Mouse (Mus musculus) left cerebral cortex, postnatal 10 days (tissue): ENCODE measurements at regions not wholly inside any gene's neighbourhood (a gene's known extent, or its start where the extent isn't known, plus 50 kb on each side); places are given as distances from the start of the nearest gene placed in this dataset.
A peak's percentile ranks its signal among the peaks of the same experiment; 100 is the strongest.

ENCODE experiments used
- DNase-seq, 2 experiments: peaks; one replicate each; pipeline ENCODE4 v3.0.0; 2021 to 2022; ENCODE audit warnings: low spot score in 2 of 2, mixed read lengths in 1 of 2; ENCODE audit errors: extremely low spot score in 1 of 2
- intact Hi-C: fragments of 180-260 bp; cut with DNase I; formaldehyde crosslinking; loops from one replicate; pipeline ENCODE4 v1.15.1; 2025

GRCm38 (mm10) chr13:32550113-32550512, 211.6 kb upstream of the Gmds start:
- no peak for DNase-seq
- intact Hi-C loops = no loop called here

- intact Hi-C loops = no loop called here
- DNase-seq = no peak
These were observed 208.6 kb upstream of the Gmds start for GRCm38 (mm10) chr13:32547126-32547525.

GRCm38 (mm10) chr13:32544986-32545740, 206.6 kb upstream of the Gmds start:
- intact Hi-C loops = no loop called here
- no peak for DNase-seq

GRCm38 (mm10) chr13:32541611-32542010, 203.1 kb upstream of the Gmds start:
- no peak for DNase-seq

GRCm38 (mm10) chr13:32536241-32536640, 197.7 kb upstream of the Gmds start:
- no peak for DNase-seq
- intact Hi-C loops = no loop called here

More at GRCm38 (mm10) chr13:32541611-32542010, 203.1 kb upstream of the Gmds start:
- intact Hi-C loops = no loop called here

- no peak for DNase-seq
- intact Hi-C loops = no loop called here
These were observed 197.1 kb upstream of the Gmds start for GRCm38 (mm10) chr13:32535602-32536001.

- intact Hi-C loops = no loop called here
- DNase-seq = no peak
These were observed 192.5 kb upstream of the Gmds start for GRCm38 (mm10) chr13:32530926-32531512.

- DNase-seq = peak in 1 of 2 experiments; percentile 61
- intact Hi-C loops = no loop called here
These were observed 180.2 kb upstream of the Gmds start for GRCm38 (mm10) chr13:32518611-32519344.

- intact Hi-C loops = no loop called here
- no peak for DNase-seq
These were observed 179.0 kb upstream of the Gmds start for GRCm38 (mm10) chr13:32517514-32517913.

- no peak for DNase-seq
- intact Hi-C loops = no loop called here
These were observed 170.9 kb upstream of the Gmds start for GRCm38 (mm10) chr13:32509231-32510023.

- no peak for DNase-seq
- intact Hi-C loops = no loop called here
These were observed 169.9 kb upstream of the Gmds start for GRCm38 (mm10) chr13:32508447-32508846.

- intact Hi-C loops = no loop called here
- DNase-seq = no peak
These were observed 169.3 kb upstream of the Gmds start for GRCm38 (mm10) chr13:32507825-32508224.

- intact Hi-C loops = loop anchor here (10.0 kb wide), 2 partner anchors 183 to 187 kb away; no protein-coding TSS in a partner anchor
These were observed 159.8 kb upstream of the Gmds start for GRCm38 (mm10) chr13:32498205-32498790.

GRCm38 (mm10) chr13:32496263-32496662, 157.7 kb upstream of the Gmds start:
- intact Hi-C loops = loop anchor here (10.0 kb wide), 2 partner anchors 181 to 189 kb away; no protein-coding TSS in a partner anchor

More at GRCm38 (mm10) chr13:32498205-32498790, 159.8 kb upstream of the Gmds start:
- no peak for DNase-seq

GRCm38 (mm10) chr13:32495063-32495462, 156.5 kb upstream of the Gmds start:
- intact Hi-C loops = loop anchor here (10.0 kb wide), 2 partner anchors 180 to 190 kb away; no protein-coding TSS in a partner anchor
- peak in 1 of 2 experiments; percentile 50 for DNase-seq

More at GRCm38 (mm10) chr13:32496263-32496662, 157.7 kb upstream of the Gmds start:
- DNase-seq = no peak

- DNase-seq = no peak
- intact Hi-C loops = loop anchor here (5.0 to 10.0 kb wide), 3 partner anchors 179 to 692 kb away; no protein-coding TSS in a partner anchor
These were observed 155.3 kb upstream of the Gmds start for GRCm38 (mm10) chr13:32493806-32494205.

GRCm38 (mm10) chr13:32493309-32493708, 154.8 kb upstream of the Gmds start:
- DNase-seq = peak; percentile 45 to 75
- intact Hi-C loops = loop anchor here (5.0 to 10.0 kb wide), 3 partner anchors 179 to 691 kb away; no protein-coding TSS in a partner anchor

GRCm38 (mm10) chr13:32492566-32492965, 154.0 kb upstream of the Gmds start:
- DNase-seq = peak in 1 of 2 experiments; percentile 9
- intact Hi-C loops = loop anchor here (5.0 to 10.0 kb wide), 3 partner anchors 178 to 690 kb away; no protein-coding TSS in a partner anchor
